Mouse (Mus musculus): ENCODE results near the gene Heg1. TPM values are rescaled to one million over a fixed set of nuclear protein-coding genes. Genes with fewer than 3 reads are reported as not detected.
A peak's percentile ranks its signal among the peaks of the same experiment; 100 is the strongest.

Heg1 gene
- total and polyA plus RNA-seq, 3 experiments = 40.8 to 77.1 (median 67.2) TPM

DNA sequence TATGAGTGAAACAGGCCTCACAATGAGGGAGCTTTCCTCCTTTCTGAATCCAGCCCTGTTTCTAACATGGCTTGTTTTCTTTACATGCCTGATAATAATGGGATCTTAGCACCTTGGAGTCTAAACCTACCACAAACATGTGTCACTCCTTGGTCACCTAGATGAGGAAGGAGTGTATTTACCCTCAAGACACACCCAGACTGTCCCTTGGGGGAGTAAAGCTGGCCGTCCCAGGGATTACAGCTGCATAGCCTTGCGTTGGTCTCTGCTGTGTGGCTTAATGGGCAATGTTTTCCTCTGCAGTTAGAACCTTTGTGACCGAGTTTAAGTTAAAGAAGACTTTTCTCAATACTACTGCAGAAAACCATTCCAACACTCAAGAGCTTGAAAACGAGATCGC lies 51.1 kb downstream of the Heg1 start (continued):
- TF ChIP-seq MYC (IDR thresholded peaks at IDR 0.05; ENCODE audit: low read depth, low read length) = no peak
- 0 out of 2 replicates have a peak, but pooled peaks have one; percentile 29 for TF ChIP-seq KAT2A (IDR thresholded peaks at IDR 0.05; ENCODE audit: insufficient replicate concordance, low read length)
- TF ChIP-seq ZNF384 (IDR thresholded peaks at IDR 0.05; ENCODE audit: low read depth, low read length) = no peak
- no peak for TF ChIP-seq SIN3A (IDR thresholded peaks at IDR 0.05; ENCODE audit: low read length)

DNA sequence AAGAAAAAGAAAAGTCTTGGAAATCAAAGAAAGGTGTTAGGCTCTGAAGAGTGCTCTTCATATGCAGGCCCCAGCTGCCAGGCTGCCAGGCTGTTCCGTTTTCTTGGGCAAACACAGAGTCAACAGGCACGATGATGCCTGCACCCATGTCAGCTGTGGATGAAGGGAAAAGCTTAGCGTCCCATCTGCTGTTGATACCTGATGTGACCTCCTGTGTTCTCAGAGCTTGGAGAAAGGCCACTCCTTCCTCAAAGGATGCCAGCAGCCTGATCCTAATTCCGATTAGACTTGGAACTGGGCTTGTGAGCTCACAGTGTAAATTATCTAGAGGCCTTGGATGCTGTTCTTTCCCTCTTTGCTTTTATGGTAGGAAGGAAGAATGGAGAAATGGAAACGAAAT lies 51.6 kb downstream of the Heg1 start:
- no peak for TF ChIP-seq BHLHE40 (IDR thresholded peaks at IDR 0.05; ENCODE audit: low read depth, low read length)
- TF ChIP-seq HCFC1 (IDR thresholded peaks at IDR 0.05; ENCODE audit: low read depth, low read length) = no peak
- TF ChIP-seq E2F4 (IDR thresholded peaks at IDR 0.05; ENCODE audit: insufficient replicate concordance, low read depth, low read length) = no peak
- TF ChIP-seq CTCF (conservative IDR thresholded peaks at IDR 0.05 in 1 of 2, IDR thresholded peaks at IDR 0.05 in 1 of 2; ENCODE audit: low read depth in 2 of 2, low read length in 2 of 2) = no peak
- TF ChIP-seq KAT2A (IDR thresholded peaks at IDR 0.05; ENCODE audit: insufficient replicate concordance, low read length) = no peak
- TF ChIP-seq GABPA (IDR thresholded peaks at IDR 0.05; ENCODE audit: insufficient replicate concordance, low read depth, low read length) = no peak
- no peak for TF ChIP-seq RCOR1 (conservative IDR thresholded peaks at IDR 0.05; ENCODE audit: low read depth, low read length)
- TF ChIP-seq ZMIZ1 (IDR thresholded peaks at IDR 0.05; ENCODE audit: low read depth, low read length) = no peak
- no peak for TF ChIP-seq ZC3H11A (IDR thresholded peaks at IDR 0.05; ENCODE audit: low read depth, low read length)
- no peak for TF ChIP-seq USF2 (conservative IDR thresholded peaks at IDR 0.05; ENCODE audit: low read depth, low read length)
- TF ChIP-seq ZNF384 (IDR thresholded peaks at IDR 0.05; ENCODE audit: low read depth, low read length) = no peak
- TF ChIP-seq PAX5 (IDR thresholded peaks at IDR 0.05; ENCODE audit: low read length) = no peak
- TF ChIP-seq CHD2 (IDR thresholded peaks at IDR 0.05; ENCODE audit: low read length) = no peak
- no peak for TF ChIP-seq NRF1 (IDR thresholded peaks at IDR 0.05; ENCODE audit: low read depth, low read length)
- TF ChIP-seq MAZ (IDR thresholded peaks at IDR 0.05; ENCODE audit: low read depth, low read length) = no peak
- no peak for TF ChIP-seq ZKSCAN1 (IDR thresholded peaks at IDR 0.05; ENCODE audit: borderline replicate concordance, low read depth, low read length)
- TF ChIP-seq USF1 (IDR thresholded peaks at IDR 0.05; ENCODE audit: low read depth, low read length) = no peak
- no peak for TF ChIP-seq SMC3 (IDR thresholded peaks at IDR 0.05; ENCODE audit: low read depth, low read length)
- in situ Hi-C loops (cut with MboI; ENCODE audit: low pct_ligation_motif_present, low pct_unique_long_range_greater_than_20kb, low sequenced_read_pairs) = loop anchor here (5.0 to 10.0 kb wide), 3 partner anchors 53 to 541 kb away; partner anchors contain the start of gene Heg1

More for the DNA sequence above, 51.6 kb downstream of the Heg1 start:
- H3K9ac ChIP-seq (ENCODE audit: insufficient read depth, low read depth) = no peak overlapping the region
- dilution Hi-C loops (cut with MboI; ENCODE audit: extremely low pct_ligation_motif_present, extremely low pct_unique_long_range_greater_than_20kb, low sequenced_read_pairs) = no loop called here
- H3K4me2 ChIP-seq (ENCODE audit: insufficient read depth, low read depth, poor library complexity, severe bottlenecking) = no peak overlapping the region
- no peak for DNase-seq (ENCODE audit: extremely low read depth)
- no peak overlapping the region for H3K4me3 ChIP-seq (replicated peaks in 1 of 3; ENCODE audit: low read depth in 2 of 3, low read length in 2 of 3, poor library complexity in 1 of 3)
- H3K4me1 ChIP-seq (ENCODE audit: control insufficient read depth in 1 of 2, insufficient read depth in 2 of 2) = peaks cover 34 to 96% of the 10 kb centered on the region in 2 experiments
- peaks cover 10% of the 10 kb centered on the region; the same call in 1 of the 2 replicates for H3K79me2 ChIP-seq (replicated peaks; ENCODE audit: control insufficient read depth, extremely low read depth, insufficient read depth, poor library complexity, severe bottlenecking)
- H3K36me3 ChIP-seq (replicated peaks in 1 of 2; ENCODE audit: control insufficient read depth in 1 of 2, insufficient read depth in 1 of 2, low read length in 1 of 2) = peaks cover 60 to 82% of the 10 kb centered on the region in 2 experiments
- H3K9me3 ChIP-seq (replicated peaks; ENCODE audit: low read length) = no peaks in the 10 kb centered on the region
- H3K27me3 ChIP-seq (replicated peaks) = no peaks in the 10 kb centered on the region
- H3K27ac ChIP-seq (ENCODE audit: insufficient read depth, low read depth) = peak overlapping the region; percentile 12; the same call in 1 of the 2 replicates

Measured in CH12.LX (cell line).